Mouse (Mus musculus): ENCODE measurements around the gene Selplg. TPM values are rescaled to one million over a fixed set of nuclear protein-coding genes. Genes with fewer than 3 reads are reported as not detected.

Gene Selplg
- total and polyA plus RNA-seq, 2 experiments from 2014 or later = 1.8 to 2.8 TPM

GRCm38 (mm10) chr5:113856631-113857030, 24.2 kb upstream of the Selplg start:
- TF ChIP-seq CTCF (IDR thresholded peaks at IDR 0.05; ENCODE audit: low read depth) = no peak
- Histone ChIP-seq H3K4me3 (ENCODE audit: low read length) (no peak overlapping the region), H3K4me1 (ENCODE audit: insufficient read depth, low read length) (no peaks in the 10 kb centered on the region; the same call in 1 of the 2 replicates)

GRCm38 (mm10) chr5:113855696-113856095, 23.3 kb upstream of the Selplg start:
- H3K4me1 ChIP-seq (ENCODE audit: insufficient read depth, low read length) = no peaks in the 10 kb centered on the region; the same call in 1 of the 2 replicates
- no peaks in the 10 kb centered on the region for H3K27me3 ChIP-seq (ENCODE audit: insufficient read depth, low read length)
- WGBS = 34% methylated on average over 3 of the region's 3 CpGs
- ATAC-seq = peak; percentile 66
- DNase-seq (ENCODE audit: low spot score) = peak; percentile 57
- no peak overlapping the region for H3K4me2 ChIP-seq (ENCODE audit: low read depth, low read length)
- no peak overlapping the region for H3K9ac ChIP-seq (replicated peaks; ENCODE audit: low read length)
- 0 out of 2 replicates have a peak overlapping the region, but pooled peaks have one; percentile 27 for H3K27ac ChIP-seq
- no peak overlapping the region for H3K4me3 ChIP-seq (ENCODE audit: low read length)
- H3K36me3 ChIP-seq (ENCODE audit: insufficient read depth, low read length) = peaks cover 3% of the 10 kb centered on the region; the same call in 1 of the 2 replicates
- H3K9me3 ChIP-seq (ENCODE audit: low read length) = no peaks in the 10 kb centered on the region
- TF ChIP-seq CTCF (IDR thresholded peaks at IDR 0.05; ENCODE audit: low read depth) = no peak

More at GRCm38 (mm10) chr5:113856631-113857030, 24.2 kb upstream of the Selplg start:
- no peak overlapping the region for H3K4me2 ChIP-seq (ENCODE audit: low read depth, low read length)
- H3K27ac ChIP-seq = no peak overlapping the region
- H3K27me3 ChIP-seq (ENCODE audit: insufficient read depth, low read length) = no peaks in the 10 kb centered on the region
- H3K36me3 ChIP-seq (ENCODE audit: insufficient read depth, low read length) = no peaks in the 10 kb centered on the region; the same call in 1 of the 2 replicates
- ATAC-seq (no peak), DNase-seq (ENCODE audit: low spot score) (no peak)
- WGBS = 61% methylated on average over 7 of the region's 7 CpGs
- H3K9ac ChIP-seq (replicated peaks; ENCODE audit: low read length) = no peak overlapping the region
- no peaks in the 10 kb centered on the region for H3K9me3 ChIP-seq (ENCODE audit: low read length)

- no peak for ATAC-seq
- WGBS = 84% methylated on average over 10 of the region's 10 CpGs
Observed at GRCm38 (mm10) chr5:113855117-113855516, 22.7 kb upstream of the Selplg start.

GRCm38 (mm10) chr5:113854494-113854893, 22.1 kb upstream of the Selplg start:
- TF ChIP-seq CTCF (IDR thresholded peaks at IDR 0.05; ENCODE audit: low read depth) = peak; percentile 95
- ATAC-seq = no peak

More at GRCm38 (mm10) chr5:113855117-113855516, 22.7 kb upstream of the Selplg start:
- no peaks in the 10 kb centered on the region for H3K27me3 ChIP-seq (ENCODE audit: insufficient read depth, low read length)
- H3K9ac ChIP-seq (replicated peaks; ENCODE audit: low read length) = no peak overlapping the region
- no peaks in the 10 kb centered on the region; the same call in 1 of the 2 replicates for H3K4me1 ChIP-seq (ENCODE audit: insufficient read depth, low read length)
- H3K36me3 ChIP-seq (ENCODE audit: insufficient read depth, low read length) = peaks cover 7% of the 10 kb centered on the region; the same call in 1 of the 2 replicates
- peak overlapping the region; percentile 27; the same call in 1 of the 2 replicates for H3K27ac ChIP-seq
- no peak for DNase-seq (ENCODE audit: low spot score)
- H3K4me3 ChIP-seq (ENCODE audit: low read length) = no peak overlapping the region
- no peak for TF ChIP-seq CTCF (IDR thresholded peaks at IDR 0.05; ENCODE audit: low read depth)
- no peak overlapping the region for H3K4me2 ChIP-seq (ENCODE audit: low read depth, low read length)
- no peaks in the 10 kb centered on the region for H3K9me3 ChIP-seq (ENCODE audit: low read length)

GRCm38 (mm10) chr5:113853541-113853940, 21.1 kb upstream of the Selplg start:
- Histone ChIP-seq H3K27ac (no peak overlapping the region; the same call in 1 of the 2 replicates), H3K4me2 (ENCODE audit: low read depth, low read length) (no peak overlapping the region), H3K9ac (replicated peaks; ENCODE audit: low read length) (no peak overlapping the region), H3K36me3 (ENCODE audit: insufficient read depth, low read length) (peaks cover 17% of the 10 kb centered on the region; the same call in 1 of the 2 replicates), H3K4me1 (ENCODE audit: insufficient read depth, low read length) (no peaks in the 10 kb centered on the region), H3K9me3 (ENCODE audit: low read length) (no peaks in the 10 kb centered on the region), H3K4me3 (ENCODE audit: low read length) (no peak overlapping the region), H3K27me3 (ENCODE audit: insufficient read depth, low read length) (no peaks in the 10 kb centered on the region)
- 85% methylated on average over 10 of the region's 10 CpGs for WGBS
- no peak for TF ChIP-seq CTCF (IDR thresholded peaks at IDR 0.05; ENCODE audit: low read depth)
- DNase-seq (ENCODE audit: low spot score) = no peak
- ATAC-seq = no peak

More at GRCm38 (mm10) chr5:113854494-113854893, 22.1 kb upstream of the Selplg start:
- Histone ChIP-seq H3K9me3 (ENCODE audit: low read length) (no peaks in the 10 kb centered on the region), H3K4me1 (ENCODE audit: insufficient read depth, low read length) (no peaks in the 10 kb centered on the region; the same call in 1 of the 2 replicates), H3K27ac (no peak overlapping the region), H3K27me3 (ENCODE audit: insufficient read depth, low read length) (no peaks in the 10 kb centered on the region), H3K4me2 (ENCODE audit: low read depth, low read length) (no peak overlapping the region), H3K36me3 (ENCODE audit: insufficient read depth, low read length) (peaks cover 13% of the 10 kb centered on the region; the same call in 1 of the 2 replicates), H3K4me3 (ENCODE audit: low read length) (no peak overlapping the region), H3K9ac (replicated peaks; ENCODE audit: low read length) (no peak overlapping the region)
- 41% methylated on average over 14 of the region's 14 CpGs for WGBS
- peak; percentile 82 for DNase-seq (ENCODE audit: low spot score)

- Histone ChIP-seq H3K4me2 (ENCODE audit: low read depth, low read length) (no peak overlapping the region), H3K27me3 (ENCODE audit: insufficient read depth, low read length) (no peaks in the 10 kb centered on the region), H3K9me3 (ENCODE audit: low read length) (no peaks in the 10 kb centered on the region), H3K36me3 (ENCODE audit: insufficient read depth, low read length) (peaks cover 21% of the 10 kb centered on the region), H3K9ac (replicated peaks; ENCODE audit: low read length) (no peak overlapping the region), H3K4me3 (ENCODE audit: low read length) (no peak overlapping the region), H3K4me1 (ENCODE audit: insufficient read depth, low read length) (no peaks in the 10 kb centered on the region), H3K27ac (no peak overlapping the region)
- WGBS = 92% methylated on average over 7 of the region's 7 CpGs
- no peak for DNase-seq (ENCODE audit: low spot score)
- TF ChIP-seq CTCF (IDR thresholded peaks at IDR 0.05; ENCODE audit: low read depth) = no peak
- no peak for ATAC-seq
Observed at GRCm38 (mm10) chr5:113852463-113852862, 20.0 kb upstream of the Selplg start.

- 77% methylated on average over 8 of the region's 8 CpGs for WGBS
- DNase-seq (ENCODE audit: low spot score) (no peak), ATAC-seq (no peak)
- no peak overlapping the region for H3K4me2 ChIP-seq (ENCODE audit: low read depth, low read length)
- H3K9me3 ChIP-seq (ENCODE audit: low read length) = no peaks in the 10 kb centered on the region
- no peak for TF ChIP-seq CTCF (IDR thresholded peaks at IDR 0.05; ENCODE audit: low read depth)
- H3K4me3 ChIP-seq (ENCODE audit: low read length) = no peak overlapping the region
- H3K27ac ChIP-seq = no peak overlapping the region
- no peaks in the 10 kb centered on the region for H3K4me1 ChIP-seq (ENCODE audit: insufficient read depth, low read length)
- no peak overlapping the region for H3K9ac ChIP-seq (replicated peaks; ENCODE audit: low read length)
- no peaks in the 10 kb centered on the region for H3K27me3 ChIP-seq (ENCODE audit: insufficient read depth, low read length)
- peaks cover 38% of the 10 kb centered on the region for H3K36me3 ChIP-seq (ENCODE audit: insufficient read depth, low read length)
Observed at GRCm38 (mm10) chr5:113850680-113851230, 18.3 kb upstream of the Selplg start.
